Mouse (Mus musculus) layer of hippocampus, postnatal 36 days (tissue): ENCODE data around the gene Dus4l. TPM values are rescaled to one million over a fixed set of nuclear protein-coding genes. Genes with fewer than 3 reads are reported as not detected.
"Not testable (repeated sequence)": the region's sequence is repeated elsewhere in the genome, so short reads cannot be mapped to it uniquely, and the experiment has no call there.

Source experiments
- DNase-seq, 2 experiments: peaks; one replicate each; pipeline ENCODE4 v3.0.0; 2022
- total RNA-seq, 2 experiments: library from RNA; stranded (reverse); gene quantifications; 2 replicates each; pipeline ENCODE4 v1.2.3; 2021

Dus4l gene
- 1 to 10 TPM; 8.1 to 8.6 TPM for total RNA-seq

DNA sequence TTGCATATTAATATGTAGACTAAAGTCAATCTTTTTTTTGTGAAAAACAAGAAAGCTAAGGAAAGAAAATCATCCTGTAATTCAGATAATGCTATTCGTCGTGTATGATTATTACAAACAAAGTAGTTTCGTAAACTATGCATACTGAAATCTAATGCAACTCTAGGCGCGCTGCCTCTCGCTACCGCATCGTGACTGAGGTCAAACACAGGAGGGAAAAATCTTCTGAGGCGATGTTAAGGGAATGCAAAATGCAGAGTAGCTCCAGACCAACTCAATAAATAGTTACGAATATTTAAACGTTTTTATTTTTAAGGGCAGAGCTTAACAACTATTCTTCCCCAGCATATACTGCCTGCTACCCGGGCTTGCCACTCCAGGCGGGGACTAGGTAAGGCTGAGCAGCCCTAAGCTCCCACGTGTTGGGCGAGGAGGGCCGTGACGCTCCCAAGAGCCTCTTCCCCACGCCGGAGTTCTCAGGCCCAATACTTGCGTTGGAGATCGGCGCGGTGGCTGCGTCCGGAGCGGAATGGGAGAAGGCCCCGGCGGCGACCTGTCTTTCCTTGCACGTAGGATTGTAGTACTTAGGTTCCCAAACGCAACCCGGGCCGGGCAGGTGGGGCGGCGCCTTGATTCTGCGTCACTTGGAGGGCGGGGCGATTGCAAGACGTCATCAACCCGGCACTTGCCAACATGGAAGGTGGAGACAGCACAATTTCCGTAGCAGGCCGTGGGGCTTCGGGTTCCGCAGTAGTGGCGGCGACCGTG, at the start of gene Dus4l, which contains the start of gene Cog5:
Dus4l (minus strand) TSS at position 630 of the 768 bp plus-strand sequence.
Cog5 (plus strand) TSS at position 673 of the 768 bp plus-strand sequence.
- DNase-seq = peak; percentile 97 to 98

DNA sequence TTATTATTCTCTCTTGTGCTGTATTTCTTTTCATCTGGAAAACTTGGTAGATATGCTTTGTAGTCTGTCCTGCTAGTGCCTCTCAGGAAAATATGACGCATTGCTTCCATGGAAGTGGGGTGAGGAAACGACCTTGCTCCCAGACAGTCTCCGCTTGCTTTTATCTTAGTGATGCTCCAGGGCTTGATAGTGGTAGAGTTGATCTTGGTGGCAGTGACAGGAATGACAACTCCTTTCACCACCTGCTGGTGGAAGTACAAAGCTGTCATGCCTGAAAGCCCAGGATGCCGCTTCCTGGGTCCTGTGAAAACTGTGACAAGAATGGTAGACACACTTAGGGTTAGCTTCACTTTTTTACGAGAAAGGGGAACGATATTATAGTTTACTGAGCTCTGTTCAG, 49.3 kb upstream of the Dus4l start:
- no peak for DNase-seq

DNA sequence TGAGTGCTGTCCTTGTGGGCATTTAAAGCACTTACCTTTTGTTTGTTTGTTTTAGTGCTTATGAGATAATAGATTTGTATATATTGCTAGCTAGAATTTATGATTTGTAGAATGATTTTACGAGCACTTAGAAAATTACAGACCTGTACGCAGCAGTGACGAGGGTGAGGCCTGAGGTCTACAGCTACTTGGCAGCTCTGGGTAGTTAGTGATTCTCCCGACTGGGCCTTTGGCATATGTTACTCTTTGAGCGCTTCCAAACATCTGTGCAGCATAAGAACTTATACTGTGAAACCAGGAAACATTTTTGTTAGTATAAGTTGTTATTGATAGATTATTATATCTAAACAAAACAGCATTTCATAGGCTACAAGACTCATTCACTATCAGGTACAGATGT, 46.8 kb upstream of the Dus4l start:
- DNase-seq = no peak

DNA sequence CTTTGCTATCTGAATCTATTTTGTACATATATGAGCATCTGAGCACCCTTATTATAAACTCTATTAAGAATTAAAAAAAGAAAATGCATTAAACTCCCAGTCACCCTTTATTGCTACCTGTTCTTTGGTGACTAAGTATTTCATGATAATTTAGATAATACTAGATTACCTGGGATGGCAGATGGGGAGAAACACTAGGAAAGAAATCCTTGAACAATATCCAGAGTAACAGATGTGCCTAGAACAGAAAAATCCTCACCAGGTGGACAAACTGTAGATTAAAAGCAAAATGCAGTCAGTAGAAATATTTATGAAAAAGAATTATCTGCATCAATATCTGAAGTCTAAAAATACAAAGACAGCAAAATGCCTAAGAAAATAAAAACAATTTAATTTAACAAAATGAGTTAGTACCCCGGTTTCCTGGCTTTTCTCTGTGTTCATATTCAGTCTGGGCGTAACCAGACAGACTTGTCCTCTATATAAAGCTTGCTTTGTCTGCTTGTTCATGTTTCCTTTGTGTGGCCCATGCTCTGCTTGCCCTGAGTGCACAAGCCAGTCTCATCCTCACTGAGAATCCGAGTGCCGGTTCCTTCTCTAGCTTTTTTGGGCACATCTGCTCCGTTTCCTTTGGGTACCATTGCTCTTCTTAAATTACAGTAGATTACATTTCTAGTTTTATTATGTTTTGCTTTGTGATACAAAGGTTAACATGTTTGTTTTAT, 46.2 kb upstream of the Dus4l start:
- DNase-seq = no peak

DNA sequence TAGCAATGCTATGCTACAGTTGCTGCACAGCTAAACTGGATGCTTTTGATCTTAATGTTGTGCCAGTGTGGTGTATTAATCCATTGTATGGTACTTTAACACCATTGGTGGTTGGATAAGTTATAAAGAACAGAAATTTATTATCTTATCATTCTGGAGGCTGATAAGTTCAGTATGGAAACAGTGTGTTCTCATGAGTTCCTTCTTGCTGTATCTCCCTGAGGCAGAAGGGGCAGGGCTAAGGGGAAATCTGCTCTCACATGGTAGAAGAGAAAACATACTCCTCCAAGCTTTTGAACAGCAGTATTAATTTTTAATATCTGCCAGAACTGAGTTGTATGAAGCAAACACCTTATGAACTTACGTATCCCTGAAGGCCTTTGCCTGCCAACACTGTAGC, 38.7 kb upstream of the Dus4l start:
- no peak for DNase-seq

DNA sequence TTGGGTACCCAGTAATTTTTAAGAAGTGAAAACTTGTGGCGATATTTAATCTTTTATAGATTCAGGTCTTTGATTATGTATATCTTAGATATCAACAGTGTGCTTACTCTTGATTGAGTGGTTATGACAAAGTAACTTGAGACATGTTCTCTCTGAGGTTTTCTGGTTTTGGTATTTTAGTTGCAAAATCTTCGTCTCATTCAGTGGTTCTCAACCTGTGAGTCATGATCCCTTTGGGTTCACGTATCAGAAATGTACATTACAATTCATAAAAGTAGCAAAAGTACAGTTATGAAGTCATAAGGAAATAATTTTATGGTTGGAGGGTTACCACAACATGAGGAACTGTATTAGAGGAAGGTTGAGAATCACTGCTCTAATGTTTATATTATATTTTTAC, 32.1 kb upstream of the Dus4l start:
- DNase-seq = no peak

DNA sequence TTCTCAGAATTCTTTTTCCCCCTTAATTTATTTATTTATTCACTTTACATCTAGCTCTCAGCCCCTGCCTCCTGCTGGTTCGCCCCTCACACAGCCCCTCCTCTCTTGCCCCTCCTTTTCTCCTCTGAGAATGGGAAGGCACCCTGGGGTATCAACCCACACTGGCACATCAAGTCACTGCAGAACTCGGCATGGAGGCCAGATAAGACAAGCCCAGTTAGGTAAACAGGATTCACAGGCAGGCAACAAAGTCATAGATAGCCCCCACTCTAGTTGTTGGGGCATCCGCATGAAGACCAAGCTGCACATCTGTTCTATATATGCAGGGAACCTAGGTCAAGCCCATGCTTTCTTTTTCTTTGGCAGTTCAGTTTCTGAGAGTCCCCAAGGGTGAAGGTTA, 12.6 kb upstream of the Dus4l start:
- DNase-seq = no peak

DNA sequence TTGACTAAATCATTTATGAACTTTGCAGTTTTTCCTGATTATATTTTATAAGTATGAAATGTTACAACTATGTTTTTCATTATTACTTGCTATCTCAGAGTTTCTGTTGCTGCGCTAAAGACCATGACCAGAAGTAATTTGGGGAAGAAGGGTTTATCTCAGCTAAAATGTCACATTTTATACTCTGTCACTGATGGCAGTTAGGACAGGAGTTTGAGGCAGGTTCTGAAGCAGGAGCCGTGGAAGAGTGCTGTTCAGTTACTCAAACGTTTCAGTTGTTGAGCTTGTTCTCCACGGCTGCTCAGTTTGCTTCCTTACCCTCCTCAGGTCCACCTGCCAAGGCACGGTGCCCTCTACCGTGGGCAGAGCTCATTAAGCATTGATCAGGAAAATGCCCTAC, 11.4 kb upstream of the Dus4l start:
- DNase-seq = no peak

DNA sequence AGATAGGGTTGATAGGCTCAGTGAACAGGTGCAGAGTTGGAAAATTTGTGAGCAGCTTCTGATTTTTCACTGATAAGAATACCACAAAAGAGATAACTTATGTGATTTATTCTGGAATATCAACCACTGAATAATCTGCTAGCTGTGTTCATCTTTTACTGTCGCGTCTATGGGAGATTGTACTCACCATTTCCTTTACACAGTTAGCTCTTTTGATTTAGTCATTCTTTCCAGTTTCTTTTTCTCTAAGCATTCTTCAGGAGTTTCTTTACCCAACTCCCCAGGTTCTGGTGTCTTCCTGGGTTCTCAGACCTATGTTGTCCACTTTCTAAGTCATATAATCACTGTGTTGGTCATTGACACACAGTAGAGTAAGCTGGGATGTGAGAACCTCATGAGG, 2.2 kb upstream of the Dus4l start:
- no peak for DNase-seq

DNA sequence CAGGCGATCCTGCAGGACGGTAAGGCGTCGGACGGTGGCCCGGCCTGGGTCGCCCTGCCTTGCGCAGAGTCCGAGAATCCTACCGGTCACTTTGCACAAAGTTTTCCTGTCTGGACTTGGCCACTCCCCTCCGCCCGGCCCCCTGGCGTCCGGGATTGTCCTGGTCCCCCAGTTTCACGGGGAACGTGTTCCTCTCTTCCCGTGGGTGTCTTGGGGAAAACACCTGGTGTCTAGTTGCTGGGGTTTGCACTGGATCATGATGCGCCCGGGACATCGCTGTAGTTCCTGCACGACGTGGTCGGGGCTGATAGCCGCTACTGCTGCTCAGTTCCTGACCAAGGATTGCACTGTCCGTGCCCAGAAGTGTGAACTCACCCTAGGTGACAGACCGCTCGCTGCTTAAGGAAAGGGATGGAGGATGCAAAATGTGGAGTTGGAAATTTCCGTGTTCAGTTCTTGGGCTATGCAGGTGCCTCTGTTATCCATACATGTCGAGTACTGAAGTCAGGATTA, 395 bp upstream of the Dus4l start:
- DNase-seq = no peak

DNA sequence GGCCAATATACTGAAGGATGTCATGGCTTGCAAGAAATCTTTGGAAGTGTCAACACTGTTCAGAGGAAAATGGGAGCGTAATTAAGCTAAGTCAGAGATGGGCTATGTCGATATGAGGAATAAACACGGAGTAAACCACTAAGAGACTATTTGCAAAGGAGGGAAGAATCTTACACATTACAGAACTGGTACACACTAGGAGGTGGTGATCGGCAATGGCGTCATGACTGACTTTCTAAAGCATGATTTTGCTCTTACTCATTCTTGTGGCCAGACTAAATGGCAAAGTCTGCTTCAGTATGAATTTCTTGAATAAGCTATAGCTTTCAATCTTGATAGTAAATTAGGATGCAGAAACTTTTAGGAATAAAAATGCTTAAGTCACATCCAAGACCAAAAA, 1.0 kb downstream of the Dus4l start:
- DNase-seq = no peak

DNA sequence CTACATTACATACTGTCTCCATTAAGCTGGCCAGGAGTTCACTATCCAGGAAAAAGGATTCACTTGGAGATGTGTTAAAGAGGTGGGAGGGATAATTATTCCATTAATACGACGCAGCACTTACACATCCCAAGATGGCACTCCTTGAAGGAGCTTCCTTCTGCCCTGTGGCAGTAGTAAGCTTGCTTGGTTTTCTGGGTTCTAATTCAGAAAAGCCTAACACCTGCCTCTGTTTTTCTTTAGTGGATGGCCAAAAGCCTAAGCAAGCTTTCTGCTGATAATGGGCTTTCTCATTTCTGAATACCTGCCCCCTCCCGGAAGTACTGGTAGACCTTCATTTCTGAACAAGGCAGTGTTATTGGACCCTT, 19.4 kb downstream of the Dus4l start:
- DNase-seq = no peak

DNA sequence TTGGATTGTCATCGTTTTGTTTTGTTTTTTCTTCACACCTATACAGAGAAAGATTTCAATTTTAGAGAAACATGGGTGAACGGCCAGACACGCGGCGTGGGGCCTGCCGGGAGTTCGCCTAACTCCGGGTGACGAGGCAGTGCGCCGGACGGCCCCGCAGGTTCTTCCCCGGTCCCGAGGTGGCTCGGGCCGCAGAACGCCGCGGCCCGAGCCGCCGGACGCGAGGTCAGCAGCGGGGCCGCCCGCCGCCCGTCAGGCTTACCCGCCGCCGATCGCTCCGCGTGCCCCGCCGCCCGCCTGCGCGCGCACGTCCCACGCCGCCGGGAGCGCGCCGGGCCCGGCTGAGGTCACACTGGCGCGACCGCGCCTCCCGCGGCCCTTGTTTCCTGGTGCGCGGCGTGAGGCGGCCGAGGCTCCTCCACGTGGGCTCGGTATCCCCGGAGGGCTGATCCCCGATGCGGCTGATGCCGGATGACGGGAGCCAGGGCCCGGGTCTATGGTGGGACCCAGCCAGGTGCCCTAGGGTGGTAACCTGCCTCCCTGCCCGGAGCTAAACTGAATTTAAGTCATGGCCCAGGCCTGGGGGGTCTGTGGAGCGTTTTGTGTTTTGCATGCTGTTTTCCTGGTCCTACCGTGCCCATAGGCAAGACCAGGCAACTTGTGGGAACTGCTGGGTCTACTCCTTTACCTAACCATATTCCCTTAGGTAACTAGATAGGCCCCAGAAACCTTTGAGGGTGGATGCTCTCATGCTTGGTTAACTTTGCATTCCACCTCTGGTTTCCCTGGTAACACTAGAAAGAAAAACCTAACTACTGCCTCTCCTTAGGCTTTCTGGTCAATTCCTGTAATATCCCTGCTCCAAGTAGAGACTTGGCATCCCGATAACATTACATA, 20.0 kb downstream of the Dus4l start, which contains the start of gene Bcap29:
Bcap29 (minus strand) TSS at position 316 of the 897 bp plus-strand sequence.
- peak; percentile 43 to 49 for DNase-seq

DNA sequence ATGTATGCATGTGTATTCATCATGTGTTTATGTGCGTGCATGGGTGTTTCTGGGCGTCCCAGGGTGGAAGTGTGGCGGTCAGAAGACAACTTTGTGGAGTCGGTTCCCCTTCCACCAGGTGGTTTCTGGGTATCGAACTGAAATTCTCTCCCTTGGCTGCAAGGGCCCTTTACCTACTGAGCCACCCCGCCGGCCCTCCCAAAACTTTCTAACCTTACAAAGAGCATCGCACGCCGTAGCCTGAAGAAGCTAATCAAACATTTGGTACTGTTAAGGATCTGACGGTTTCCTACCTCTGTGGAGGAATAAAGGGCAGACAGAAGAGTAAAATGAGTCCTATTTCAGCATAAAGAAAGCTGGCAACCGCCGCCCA, 20.7 kb downstream of the Dus4l start:
- no peak for DNase-seq

DNA sequence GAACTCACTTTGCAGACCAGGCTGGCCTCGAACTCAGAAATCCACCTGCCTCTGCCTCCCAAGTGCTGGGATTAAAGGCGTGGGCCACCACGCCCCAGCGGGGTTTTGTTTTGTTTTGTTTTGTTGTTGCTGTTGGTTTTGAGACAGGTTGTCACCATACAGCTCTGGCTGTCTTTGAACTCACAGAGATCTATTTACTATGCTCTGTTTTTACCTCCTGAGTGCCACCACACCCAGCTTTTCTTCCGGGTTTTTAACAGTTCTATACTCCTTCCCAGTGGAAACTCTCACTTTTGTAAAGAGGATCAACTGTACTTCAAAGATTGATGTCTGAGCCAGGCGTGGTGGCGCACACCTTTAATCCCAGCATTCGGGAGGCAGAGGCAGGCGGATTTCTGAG, 26.2 kb downstream of the Dus4l start:
- DNase-seq = not testable (repeated sequence)

DNA sequence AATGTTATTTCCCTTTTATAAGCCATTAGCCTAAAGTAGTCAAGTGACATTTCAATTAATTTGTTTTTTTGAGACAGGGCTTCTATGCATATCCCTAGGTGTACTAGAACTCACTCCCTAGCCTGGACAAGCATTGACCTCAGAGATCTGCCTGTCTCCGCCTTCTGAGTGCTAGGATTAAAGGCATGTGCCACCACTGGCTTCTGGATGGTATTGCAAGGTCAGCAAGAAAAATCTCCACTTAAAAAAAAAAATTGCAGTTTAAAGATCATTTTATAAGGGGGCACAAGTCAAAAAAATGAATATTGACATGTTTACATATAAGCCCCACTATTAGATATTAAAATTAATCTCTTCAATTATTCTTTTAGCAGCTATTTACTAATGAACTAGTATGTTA, 29.6 kb downstream of the Dus4l start:
- DNase-seq = no peak

DNA sequence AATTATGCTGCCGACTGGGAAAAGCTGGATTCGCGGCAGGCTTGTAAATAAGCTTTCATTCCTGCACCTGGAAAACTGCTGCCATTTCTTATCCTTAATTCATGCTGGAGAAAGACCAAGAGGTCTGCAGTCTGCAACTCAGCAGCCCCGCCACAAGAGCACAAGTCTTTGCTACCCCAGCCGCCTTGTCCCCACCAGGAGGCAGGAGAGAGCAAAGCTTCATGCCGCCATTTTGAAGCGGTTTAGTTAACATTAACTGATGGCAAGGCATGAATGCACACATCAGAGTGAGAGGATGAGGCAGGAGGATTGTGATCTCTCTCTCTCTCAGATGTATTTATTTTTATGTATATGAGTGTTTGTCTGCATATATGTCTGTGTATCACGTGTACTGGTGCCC, 34.5 kb downstream of the Dus4l start:
- DNase-seq = no peak

DNA sequence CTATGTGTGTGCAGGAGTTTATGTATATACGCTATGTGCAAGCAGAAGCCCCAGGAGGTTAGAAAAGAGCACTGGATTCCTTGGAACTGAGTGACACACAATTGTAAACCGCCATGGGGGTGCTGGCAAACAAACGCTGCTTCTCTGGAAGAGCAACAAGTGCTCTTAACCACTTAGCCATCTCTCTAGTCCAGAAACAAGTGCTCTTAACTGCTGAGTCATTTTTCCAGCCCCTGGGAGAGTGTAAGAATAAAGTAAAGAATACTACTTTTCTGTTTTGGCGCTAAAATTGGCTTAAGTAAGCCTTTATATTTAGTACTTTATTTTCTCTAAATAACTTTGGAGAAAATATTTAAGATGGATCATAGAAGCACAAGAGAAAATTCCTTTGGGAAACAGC, 41.3 kb downstream of the Dus4l start:
- DNase-seq = no peak

DNA sequence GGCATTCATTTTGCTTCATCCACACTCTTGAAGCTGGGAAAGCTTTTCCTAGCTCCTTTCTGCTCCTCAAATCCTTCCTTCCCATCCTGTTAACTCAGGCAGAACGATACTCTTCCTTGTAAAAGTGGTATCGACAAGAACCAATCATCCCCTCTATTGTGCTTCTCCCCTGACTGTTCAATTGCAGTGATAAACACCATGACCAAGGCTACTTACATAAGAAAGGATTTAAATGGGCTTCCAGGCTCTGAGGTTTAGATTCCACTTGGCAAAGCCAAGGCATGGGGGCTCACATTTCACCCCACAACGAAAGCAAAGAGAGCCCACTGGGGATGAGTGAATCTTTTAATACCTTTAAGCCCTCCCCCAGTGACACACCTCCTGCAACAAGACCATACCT, 46.5 kb downstream of the Dus4l start:
- DNase-seq = no peak

DNA sequence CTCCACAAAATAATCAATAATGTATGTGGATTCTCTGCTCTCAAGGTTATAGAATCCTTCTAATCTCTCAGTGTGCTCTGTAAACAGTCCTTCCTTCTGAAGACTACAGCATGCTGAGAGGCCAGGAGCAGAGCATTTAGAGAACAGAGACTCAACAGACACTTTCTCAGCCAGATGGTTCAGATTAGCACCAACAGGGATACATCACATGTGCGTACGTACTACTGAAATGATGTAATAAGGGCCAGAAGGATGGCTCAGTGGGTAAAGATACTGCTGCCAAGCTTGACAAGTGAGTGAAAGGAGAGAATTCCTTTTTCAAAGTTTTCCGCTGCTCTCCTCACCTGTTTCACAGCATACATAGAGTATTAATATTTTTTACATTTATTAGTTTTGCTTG, 49.7 kb downstream of the Dus4l start:
- no peak for DNase-seq

DNA sequence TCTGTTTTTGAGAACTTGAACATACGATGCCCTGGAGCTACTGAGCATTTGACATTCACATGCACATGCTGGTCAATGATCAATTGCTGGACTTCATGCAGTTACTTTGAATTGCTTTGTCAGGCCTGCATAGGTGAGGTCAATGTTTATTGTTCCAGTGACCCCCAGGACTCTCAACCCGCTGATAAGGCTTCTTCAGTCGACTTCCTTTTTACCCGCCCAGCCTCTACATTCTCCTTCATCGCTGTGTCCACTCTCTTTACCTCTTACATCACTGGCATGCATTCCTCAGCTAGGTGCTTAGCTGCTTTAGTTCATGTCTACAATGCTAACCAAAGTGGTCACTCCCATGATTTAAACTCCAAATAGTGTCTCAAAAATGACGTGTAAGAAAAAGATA, 51.0 kb downstream of the Dus4l start:
- DNase-seq = no peak

DNA sequence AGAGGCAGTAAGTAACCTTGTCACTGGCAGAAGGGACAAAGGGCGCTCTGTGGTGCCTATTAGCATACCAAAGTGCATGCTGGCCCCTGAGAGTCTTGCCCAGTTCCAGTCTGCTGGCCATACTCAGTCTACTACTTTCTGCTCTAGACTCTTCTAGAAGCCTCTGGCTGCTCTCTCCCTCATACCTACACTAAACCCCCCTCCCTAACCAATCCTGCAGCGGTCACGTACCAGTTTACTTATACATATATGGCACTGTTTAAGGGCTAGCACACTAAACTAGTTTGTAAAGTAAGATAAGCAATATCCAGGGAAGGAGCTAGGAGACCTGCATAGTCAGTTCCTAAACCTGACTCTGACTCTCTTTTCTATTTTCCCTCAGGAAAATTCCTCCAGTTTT, 60.3 kb downstream of the Dus4l start:
- no peak for DNase-seq

DNA sequence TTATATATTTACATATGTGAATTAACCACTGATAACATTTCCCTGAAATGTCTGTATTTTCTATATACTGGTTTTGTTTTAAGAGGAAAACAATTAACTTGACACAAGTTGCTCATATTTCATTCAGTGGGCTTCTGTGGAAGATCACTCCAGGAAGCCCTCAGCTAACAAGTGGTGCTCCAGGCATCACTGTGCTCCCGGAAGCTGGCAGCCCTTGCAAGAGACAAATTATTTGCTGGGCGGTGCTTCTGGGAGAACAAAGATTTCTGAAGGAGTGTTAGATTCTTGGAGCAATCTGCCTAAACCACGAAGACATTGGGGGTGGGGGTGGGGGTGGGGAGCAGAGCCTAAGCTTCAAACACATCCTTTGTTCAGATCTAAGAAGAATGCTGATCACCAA, 62.6 kb downstream of the Dus4l start:
- DNase-seq = no peak
